Mouse (Mus musculus) C2C12 (cell line): ENCODE results near the gene Osbpl3. TPM values are rescaled to one million over a fixed set of nuclear protein-coding genes. Genes with fewer than 3 reads are reported as not detected.

ENCODE experiments used
- H3K27me3 ChIP-seq: one replicate; pipeline ENCODE4 v1.6.1; 2011; ENCODE audit not compliant: control insufficient read depth, insufficient read depth, insufficient read length
- H3K36me3 ChIP-seq: one replicate; pipeline ENCODE4 v1.6.1; 2011; ENCODE audit not compliant: control insufficient read depth, insufficient read depth
- H3K4me3 ChIP-seq: one replicate; pipeline ENCODE4 v1.5.1; 2011; ENCODE audit warnings: mild to moderate bottlenecking, control low read depth; ENCODE audit not compliant: poor library complexity, insufficient read depth, severe bottlenecking
- H3K79me2 ChIP-seq: one replicate; pipeline ENCODE4 v1.6.1; 2011; ENCODE audit not compliant: control insufficient read depth, insufficient read depth
- H3K79me3 ChIP-seq: one replicate; pipeline ENCODE4 v1.6.1; 2011; ENCODE audit warnings: low read depth, control low read depth
- H3ac ChIP-seq: one replicate; pipeline ENCODE3; 2011; ENCODE audit warnings: low read depth; ENCODE audit not compliant: control insufficient read depth, insufficient read length
- CEBPB ChIP-seq: IDR thresholded peaks from one replicate; pipeline ENCODE4 v1.6.1; 2011; ENCODE audit warnings: low read depth, mild to moderate bottlenecking, control low read depth, moderate library complexity
- CTCF ChIP-seq: IDR thresholded peaks from one replicate; pipeline ENCODE4 v1.5.1; 2011; ENCODE audit not compliant: control insufficient read depth, insufficient read depth, insufficient read length
- FOSL1 ChIP-seq: IDR thresholded peaks from one replicate; pipeline ENCODE4 v1.8.0; 2011; ENCODE audit warnings: mild to moderate bottlenecking, low read length; ENCODE audit not compliant: poor library complexity, insufficient read depth, severe bottlenecking
- MAX ChIP-seq: IDR thresholded peaks from one replicate; pipeline ENCODE4 v1.6.1; 2011; ENCODE audit warnings: mild to moderate bottlenecking, control low read depth
- MYOD1 ChIP-seq: IDR thresholded peaks from one replicate; pipeline ENCODE4 v1.6.1; 2011; ENCODE audit warnings: low read depth; ENCODE audit not compliant: control insufficient read depth, insufficient read length
- MYOG ChIP-seq: IDR thresholded peaks from one replicate; pipeline ENCODE4 v1.6.1; 2011; ENCODE audit not compliant: control insufficient read depth, insufficient read length; ENCODE audit errors: extremely low read depth
- USF1 ChIP-seq: IDR thresholded peaks from one replicate; pipeline ENCODE4 v1.6.1; 2011; ENCODE audit warnings: low read depth, mild to moderate bottlenecking, control low read depth, moderate library complexity
- polyA plus RNA-seq: library from polyadenylated mRNA; unstranded; fragments of >200 nt; fragmentation: generic; extraction: Trizol; gene quantifications from one replicate; pipeline ENCODE4 v1.2.1, GENCODE M21; 2012; ENCODE audit warnings: missing spikeins

Gene Osbpl3
- polyA plus RNA-seq, 1 experiment: 17.6 TPM

- TF ChIP-seq CTCF (no peak), MYOD1 (no peak), USF1 (no peak), MAX (no peak), FOSL1 (peak; percentile 56), CEBPB (peak; percentile 19), MYOG (no peak)
- Histone ChIP-seq H3K36me3 (no peaks in the 10 kb centered on the region), H3K79me3 (peaks cover 20% of the 10 kb centered on the region), H3K4me3 (no peak overlapping the region), H3K79me2 (peaks cover 83% of the 10 kb centered on the region), H3K27me3 (no peaks in the 10 kb centered on the region), H3ac (no peak overlapping the region)
These were observed 65.7 kb downstream of the Osbpl3 start for GRCm38 (mm10) chr6:50390313-50390712.

- H3ac ChIP-seq: no peak overlapping the region
- H3K79me3 ChIP-seq: peaks cover 20% of the 10 kb centered on the region
- no peaks in the 10 kb centered on the region for H3K27me3 ChIP-seq
- TF ChIP-seq FOSL1 (no peak), MAX (no peak), MYOG (no peak), USF1 (no peak), CEBPB (no peak), MYOD1 (no peak), CTCF (no peak)
- H3K36me3 ChIP-seq: no peaks in the 10 kb centered on the region
- H3K4me3 ChIP-seq: no peak overlapping the region
- peaks cover 82% of the 10 kb centered on the region for H3K79me2 ChIP-seq
These were observed 68.4 kb downstream of the Osbpl3 start for GRCm38 (mm10) chr6:50387629-50388028.

DNA sequence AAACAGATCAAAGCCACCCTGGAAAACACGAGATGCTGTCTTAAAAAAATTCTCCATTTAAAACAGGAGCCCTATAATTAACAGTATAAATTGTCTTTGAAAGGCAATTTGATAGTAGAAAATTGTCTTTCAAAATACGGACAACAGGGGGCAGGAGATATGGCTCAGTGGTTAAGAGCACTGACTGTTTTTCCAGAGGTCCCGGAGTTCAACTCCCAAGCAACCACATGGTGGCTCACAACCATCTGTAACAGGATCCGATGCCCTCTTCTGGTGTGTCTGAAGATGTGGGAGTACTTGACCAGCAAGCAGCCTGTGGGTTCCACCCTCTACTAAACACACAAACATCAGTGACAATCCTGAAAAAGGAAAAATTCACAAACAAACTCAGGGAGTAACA is 69.5 kb downstream of the Osbpl3 start:
- no peak overlapping the region for H3K4me3 ChIP-seq
- no peaks in the 10 kb centered on the region for H3K36me3 ChIP-seq
- peaks cover 74% of the 10 kb centered on the region for H3K79me2 ChIP-seq
- TF ChIP-seq CTCF (no peak), CEBPB (no peak), FOSL1 (no peak), MYOG (no peak), MYOD1 (no peak), MAX (no peak), USF1 (no peak)
- no peak overlapping the region for H3ac ChIP-seq
- no peaks in the 10 kb centered on the region for H3K27me3 ChIP-seq
- H3K79me3 ChIP-seq: peaks cover 17% of the 10 kb centered on the region

- H3K27me3 ChIP-seq: no peaks in the 10 kb centered on the region
- no peaks in the 10 kb centered on the region for H3K36me3 ChIP-seq
- peaks cover 75% of the 10 kb centered on the region for H3K79me2 ChIP-seq
- TF ChIP-seq CEBPB (no peak), FOSL1 (no peak), USF1 (no peak), MYOD1 (no peak), MYOG (no peak), CTCF (no peak), MAX (no peak)
- H3K79me3 ChIP-seq: peaks cover 21% of the 10 kb centered on the region
- no peak overlapping the region for H3K4me3 ChIP-seq
- no peak overlapping the region for H3ac ChIP-seq
These were observed 70.5 kb downstream of the Osbpl3 start for GRCm38 (mm10) chr6:50385451-50386013.

DNA sequence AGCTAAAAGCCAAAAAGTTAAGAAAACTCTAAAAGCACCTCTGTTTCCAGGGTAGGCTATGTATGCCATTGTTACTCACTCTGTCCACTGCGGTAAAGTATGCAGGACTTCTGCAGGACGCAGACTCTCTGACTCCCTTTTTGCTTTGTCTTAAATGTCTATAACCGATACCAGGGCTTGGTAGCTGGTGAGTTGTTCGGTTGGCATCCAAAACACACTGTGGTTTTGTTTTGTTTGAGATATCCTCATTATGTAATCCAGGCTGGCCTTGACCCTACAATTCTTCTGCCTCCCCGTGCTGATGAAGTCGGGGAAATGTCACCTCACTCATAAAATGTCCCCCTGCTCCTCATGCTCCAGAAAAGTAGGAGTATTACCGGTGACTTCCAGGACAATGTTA is 73.3 kb downstream of the Osbpl3 start:
- Histone ChIP-seq H3K27me3 (no peaks in the 10 kb centered on the region), H3K79me3 (peaks cover 20% of the 10 kb centered on the region), H3K79me2 (peaks cover 57% of the 10 kb centered on the region), H3K4me3 (no peak overlapping the region), H3ac (no peak overlapping the region), H3K36me3 (no peaks in the 10 kb centered on the region)
- TF ChIP-seq FOSL1 (no peak), CEBPB (peak; percentile 38)

GRCm38 (mm10) chr6:50382196-50382595 is 73.8 kb downstream of the Osbpl3 start:
- Histone ChIP-seq H3K27me3 (no peaks in the 10 kb centered on the region), H3K79me2 (peaks cover 59% of the 10 kb centered on the region), H3K36me3 (no peaks in the 10 kb centered on the region), H3K79me3 (peaks cover 21% of the 10 kb centered on the region), H3K4me3 (peak overlapping the region; percentile 16), H3ac (peak overlapping the region; percentile 44)
- TF ChIP-seq FOSL1 (no peak), MYOG (no peak), MYOD1 (no peak), CTCF (no peak), MAX (no peak), CEBPB (no peak), USF1 (no peak)
